Mouse (Mus musculus): ENCODE data around the gene Fbxw15.
"Not testable (repeated sequence)": the region's sequence is repeated elsewhere in the genome, so short reads cannot be mapped to it uniquely, and the experiment has no call there.

Fbxw15 gene

GRCm38 (mm10) chr9:109568162-109568561 lies at the start of gene Fbxw15:
TSS of gene Fbxw15 (minus strand) at chr9:109568262.
- not testable (repeated sequence) for DNase-seq (ENCODE audit: low read depth, low spot score)

- DNase-seq (ENCODE audit: low read depth, low spot score) = peak; percentile 5
These were observed 38.8 kb upstream of the Fbxw15 start for GRCm38 (mm10) chr9:109606837-109607236.

DNA sequence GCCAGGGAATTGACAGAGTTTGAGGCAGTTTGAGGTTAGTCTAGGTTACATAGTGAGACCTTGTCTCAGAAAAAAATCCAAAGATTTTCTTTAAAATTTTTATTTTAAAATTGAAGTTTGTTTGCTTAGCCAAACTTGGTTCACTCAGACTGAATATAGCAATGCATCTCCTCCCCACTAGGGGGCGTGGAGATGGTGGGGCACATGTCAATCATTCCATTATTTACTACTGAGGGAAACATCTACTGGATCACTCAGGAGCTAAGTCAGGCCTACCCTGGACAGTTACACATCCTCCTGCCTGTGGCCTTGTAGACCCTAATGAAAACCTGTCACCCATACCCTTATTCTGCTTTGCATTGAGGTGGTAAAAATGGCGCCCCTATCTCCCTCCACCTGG lies 34.1 kb upstream of the Fbxw15 start:
- not testable (repeated sequence) for DNase-seq (ENCODE audit: low read depth, low spot score)

- DNase-seq (ENCODE audit: low read depth, low spot score) = no peak
These were observed 29.2 kb upstream of the Fbxw15 start for GRCm38 (mm10) chr9:109597226-109597625.

GRCm38 (mm10) chr9:109594866-109595265 lies 26.8 kb upstream of the Fbxw15 start:
- no peak for DNase-seq (ENCODE audit: low read depth, low spot score)

DNA sequence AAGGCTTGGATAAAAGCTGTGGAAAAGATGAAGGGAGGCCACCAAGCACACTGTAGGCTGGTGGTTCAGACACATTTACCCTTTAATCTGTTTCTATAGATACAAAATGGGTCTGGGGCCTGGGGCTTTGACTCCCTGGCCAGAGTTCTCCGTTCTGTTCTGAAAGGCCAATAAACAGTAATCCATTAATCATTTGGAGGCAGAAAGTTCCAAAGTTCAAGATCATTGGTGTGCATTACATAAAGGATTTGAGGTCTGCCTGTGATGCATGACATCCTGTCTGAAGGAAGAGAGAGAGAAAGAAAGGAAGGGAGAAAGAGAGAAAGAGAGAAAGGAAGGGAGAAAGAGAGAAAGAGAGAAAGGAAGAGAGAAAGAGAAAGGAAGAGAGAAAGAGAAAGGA lies 2.5 kb downstream of the Fbxw15 start:
- no peak for DNase-seq (ENCODE audit: low read depth, low spot score)

GRCm38 (mm10) chr9:109562106-109562505 lies 6.0 kb downstream of the Fbxw15 start:
- DNase-seq (ENCODE audit: low read depth, low spot score) = not testable (repeated sequence)

GRCm38 (mm10) chr9:109552483-109552882 lies 15.6 kb downstream of the Fbxw15 start:
- DNase-seq (ENCODE audit: low read depth, low spot score) = peak; percentile 65

DNA sequence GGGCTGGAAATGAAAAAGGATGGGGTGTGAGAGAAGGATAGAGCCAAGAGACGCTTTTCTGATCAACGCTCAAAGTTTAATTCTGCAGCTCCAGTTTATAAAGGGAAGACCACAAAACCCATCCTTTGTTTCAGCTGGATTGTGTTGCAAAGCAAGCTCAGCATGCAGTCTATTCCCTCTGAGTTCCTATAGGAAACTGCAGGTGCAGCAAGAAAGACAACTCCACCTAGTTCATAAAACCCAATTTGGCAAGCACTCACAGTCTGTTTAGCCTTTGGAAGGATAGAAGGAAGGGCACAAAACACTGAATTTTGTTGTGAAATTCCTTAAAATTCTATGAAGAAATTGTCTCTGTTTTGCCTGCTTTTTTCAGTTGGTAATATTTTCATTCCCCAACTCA lies 18.4 kb downstream of the Fbxw15 start:
- DNase-seq (ENCODE audit: low read depth, low spot score) = not testable (repeated sequence)

DNA sequence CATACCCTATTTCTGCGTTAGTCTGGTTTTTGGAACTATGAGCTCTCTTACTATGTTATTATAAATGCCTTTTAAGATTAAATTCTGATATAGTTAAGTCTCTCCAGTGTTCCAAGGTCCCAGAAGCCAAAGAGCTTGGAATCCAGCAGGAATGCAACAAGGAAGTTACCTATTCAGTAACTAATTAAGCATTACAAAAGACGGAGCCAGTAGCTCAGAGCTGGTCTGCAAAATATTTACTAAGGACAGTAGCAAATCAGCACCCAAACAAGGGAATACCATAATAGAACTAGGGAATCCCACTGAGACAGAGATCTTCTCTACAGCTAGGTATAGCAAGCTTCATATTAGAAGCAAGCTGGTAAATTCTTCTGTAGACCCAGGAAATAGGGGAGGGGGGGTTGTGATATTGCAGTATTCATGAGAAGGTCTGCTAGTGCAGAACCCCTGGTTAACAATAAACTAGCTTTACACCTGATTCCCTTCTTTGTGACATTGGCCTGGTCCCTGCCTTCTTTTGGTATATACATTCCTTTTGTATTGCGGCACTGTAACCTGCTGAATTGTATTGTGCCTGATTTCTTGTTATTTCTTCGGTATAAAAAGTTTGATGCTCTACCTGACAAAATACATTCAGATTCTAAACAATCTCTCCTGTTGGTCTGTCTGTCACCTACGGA lies 44.5 kb downstream of the Fbxw15 start:
- DNase-seq (ENCODE audit: low read depth, low spot score) = no peak
